Mouse (Mus musculus) cortical plate, adult 2 months (tissue): ENCODE data around the gene Robo1. TPM values are rescaled to one million over a fixed set of nuclear protein-coding genes. Genes with fewer than 3 reads are reported as not detected.

ENCODE experiments used
- H3K27ac ChIP-seq: fragments of 200-500 bp; 2 replicates; pipeline ENCODE4 v1.5.1; 2012; ENCODE audit warnings: low read length, control low read depth, inconsistent platforms; ENCODE audit not compliant: insufficient read depth
- H3K4me1 ChIP-seq: fragments of 200-500 bp; 2 replicates; pipeline ENCODE4 v1.6.1; 2011; ENCODE audit warnings: low read length; ENCODE audit not compliant: control insufficient read depth, insufficient read depth
- H3K4me3 ChIP-seq: fragments of 200-500 bp; 2 replicates; pipeline ENCODE4 v1.5.1; 2011; ENCODE audit warnings: mild to moderate bottlenecking, low read length, control low read depth; ENCODE audit not compliant: insufficient read depth
- CTCF ChIP-seq: fragments of 200-500 bp; IDR thresholded peaks from 2 replicates; pipeline ENCODE4 v1.5.1; 2011; ENCODE audit warnings: mild to moderate bottlenecking, control low read depth, low read length; ENCODE audit not compliant: insufficient read depth; ENCODE audit errors: extremely low read depth
- POLR2A ChIP-seq: fragments of 200-500 bp; IDR thresholded peaks from 2 replicates; pipeline ENCODE4 v1.6.1; 2011; ENCODE audit warnings: mild to moderate bottlenecking, low read length, control low read depth; ENCODE audit not compliant: insufficient read depth; ENCODE audit errors: extremely low read depth
- polyA plus RNA-seq: library from polyadenylated mRNA; depleted of rRNA; stranded (reverse); fragments of >200 nt; gene quantifications from 2 replicates; pipeline ENCODE4 v1.2.3, GENCODE M21; 2012

The Robo1 gene
- polyA plus RNA-seq, 1 experiment, result 14.1 TPM

DNA sequence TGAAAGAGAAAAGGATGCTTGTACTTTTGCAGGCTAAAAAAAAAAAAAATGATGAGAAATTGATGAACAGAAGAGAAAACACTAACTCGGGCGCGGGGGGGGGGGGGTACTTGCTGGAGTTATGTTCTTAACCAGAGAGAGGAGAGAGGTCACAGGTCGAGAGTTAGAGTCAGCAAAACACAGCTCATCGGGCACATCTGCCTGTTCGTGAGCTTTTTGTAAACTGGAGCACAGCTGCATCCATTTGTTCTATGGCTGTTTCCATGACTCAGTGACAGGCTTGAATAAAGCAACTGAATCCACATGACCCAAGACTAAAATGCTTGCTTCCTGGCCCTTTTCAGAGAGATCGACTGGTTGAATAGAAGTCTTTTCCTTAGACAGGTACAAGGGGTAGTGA is 325.7 kb downstream of the Robo1 start:
- Histone ChIP-seq H3K27ac (no peak overlapping the region), H3K4me3 (no peak overlapping the region), H3K4me1 (no peaks in the 10 kb centered on the region)
- no peak for TF ChIP-seq POLR2A
- TF ChIP-seq CTCF, result no peak

DNA sequence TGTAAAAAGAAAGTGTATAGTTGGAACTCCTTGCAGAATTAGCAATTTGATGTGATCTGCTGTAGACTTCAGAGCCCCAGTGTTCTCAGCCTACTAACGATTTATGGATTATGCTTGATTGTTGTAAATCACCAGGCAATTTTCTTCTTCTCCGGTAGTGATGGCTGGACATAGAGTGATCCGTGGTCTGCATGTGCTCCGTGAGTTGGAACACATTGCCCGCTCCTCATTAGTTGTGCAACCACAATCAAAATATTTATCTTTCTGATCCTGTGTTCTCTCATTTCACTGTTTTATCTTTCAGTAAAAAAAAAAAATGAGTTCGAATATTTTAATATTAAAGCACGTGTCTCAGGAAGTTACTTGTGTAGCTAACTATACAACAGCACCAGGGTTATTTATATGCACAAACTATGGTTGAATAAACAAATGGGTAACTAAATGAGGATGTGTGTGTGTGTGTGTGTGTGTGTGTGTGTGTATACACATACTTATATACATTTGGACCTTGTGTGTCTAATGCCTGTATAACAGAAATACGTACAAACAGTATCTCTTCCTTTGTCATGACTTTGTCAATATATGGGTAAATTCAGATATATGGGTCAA is 331.3 kb downstream of the Robo1 start:
- H3K27ac ChIP-seq, result no peak overlapping the region
- H3K4me1 ChIP-seq, result 0 out of 2 replicates have a peak, but pooled peaks cover 2% of the 10 kb centered on the region
- H3K4me3 ChIP-seq, result no peak overlapping the region
- TF ChIP-seq CTCF, result no peak
- TF ChIP-seq POLR2A, result no peak

DNA sequence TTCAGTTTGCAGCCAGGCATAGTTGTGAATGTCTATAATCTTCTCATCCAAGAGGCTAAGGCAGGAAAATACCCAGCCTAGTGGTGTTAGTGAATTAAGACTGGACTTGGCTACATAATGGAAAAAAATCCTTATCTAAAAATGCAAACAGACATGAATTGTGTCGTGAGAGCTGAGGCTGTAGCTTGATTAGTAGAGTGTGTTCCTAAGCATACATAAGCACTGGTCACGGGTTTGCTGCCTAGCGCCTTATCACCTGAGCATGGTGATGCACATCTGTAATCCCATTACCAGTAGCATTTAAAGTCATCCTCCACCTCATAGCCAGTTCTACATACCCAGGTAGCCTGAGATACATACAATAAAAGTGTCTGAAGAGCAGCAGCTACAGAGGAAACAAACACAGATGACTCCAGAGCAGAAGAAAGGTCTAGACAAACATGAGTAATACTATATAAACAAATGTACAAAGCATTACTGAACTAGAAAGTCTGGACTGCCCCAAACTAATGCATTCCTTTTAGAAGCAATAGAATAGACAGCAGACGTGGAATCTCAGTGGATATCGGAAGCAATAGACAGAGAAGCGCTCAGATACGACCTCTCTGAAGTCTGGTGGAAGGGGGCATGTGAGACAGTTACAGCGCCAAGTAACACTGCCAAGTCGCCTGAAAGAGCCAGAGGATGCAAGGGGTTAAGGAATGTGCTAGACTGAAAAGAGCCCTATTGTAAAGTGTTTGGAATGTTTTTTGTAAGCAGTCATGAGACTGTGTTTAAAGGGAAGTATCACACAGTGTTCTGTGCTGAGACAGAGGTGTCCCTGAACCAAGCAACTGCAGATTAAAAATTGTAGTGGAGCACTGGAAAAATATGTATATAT is 333.1 kb downstream of the Robo1 start:
- H3K4me3 ChIP-seq, result no peak overlapping the region
- 0 out of 2 replicates have a peak, but pooled peaks cover 2% of the 10 kb centered on the region for H3K4me1 ChIP-seq
- TF ChIP-seq POLR2A (no peak), CTCF (no peak)
- H3K27ac ChIP-seq, result no peak overlapping the region

DNA sequence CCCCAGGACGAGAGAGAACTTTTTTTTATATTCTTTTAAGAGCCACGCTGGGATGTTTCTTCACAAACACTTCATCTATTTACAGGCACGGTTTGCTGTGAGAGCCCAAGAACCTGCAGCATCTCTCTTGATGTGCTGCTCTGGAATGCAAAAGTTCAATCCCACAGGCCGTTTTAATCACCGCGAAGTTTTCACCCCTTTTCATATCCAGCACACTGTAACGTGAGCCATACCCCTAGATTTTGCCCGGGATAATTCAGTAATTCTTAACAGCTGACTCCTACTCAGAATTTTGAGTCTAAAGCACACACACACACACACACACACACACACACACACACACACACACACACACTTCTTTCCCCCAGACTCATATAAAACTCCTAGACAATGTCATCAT is 337.8 kb downstream of the Robo1 start:
- no peak overlapping the region for H3K4me3 ChIP-seq
- TF ChIP-seq POLR2A, result no peak
- no peak for TF ChIP-seq CTCF
- no peak overlapping the region for H3K27ac ChIP-seq
- no peaks in the 10 kb centered on the region for H3K4me1 ChIP-seq

DNA sequence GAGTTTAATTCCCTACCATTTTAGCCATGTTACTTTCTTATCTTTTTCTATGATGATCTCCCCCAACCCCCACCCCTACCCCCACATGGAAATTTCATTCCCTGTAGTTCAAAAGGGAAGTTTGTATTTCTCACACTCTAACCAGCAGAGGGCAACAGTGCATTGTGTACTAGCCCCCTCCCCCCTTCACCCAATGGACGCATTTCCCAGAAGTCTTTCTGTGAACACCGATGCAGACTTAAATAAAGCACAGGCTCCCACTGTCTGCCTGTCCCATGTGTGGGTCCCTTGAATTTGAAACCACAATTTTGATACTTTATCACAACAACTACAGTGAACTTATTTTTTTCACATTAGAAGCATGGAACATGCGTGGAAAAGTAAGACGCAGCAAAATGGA is 341.2 kb downstream of the Robo1 start:
- H3K27ac ChIP-seq, result no peak overlapping the region
- no peaks in the 10 kb centered on the region for H3K4me1 ChIP-seq
- no peak overlapping the region for H3K4me3 ChIP-seq
- TF ChIP-seq POLR2A, result no peak
- peak; percentile 38; the same call in 1 of the 2 replicates for TF ChIP-seq CTCF

DNA sequence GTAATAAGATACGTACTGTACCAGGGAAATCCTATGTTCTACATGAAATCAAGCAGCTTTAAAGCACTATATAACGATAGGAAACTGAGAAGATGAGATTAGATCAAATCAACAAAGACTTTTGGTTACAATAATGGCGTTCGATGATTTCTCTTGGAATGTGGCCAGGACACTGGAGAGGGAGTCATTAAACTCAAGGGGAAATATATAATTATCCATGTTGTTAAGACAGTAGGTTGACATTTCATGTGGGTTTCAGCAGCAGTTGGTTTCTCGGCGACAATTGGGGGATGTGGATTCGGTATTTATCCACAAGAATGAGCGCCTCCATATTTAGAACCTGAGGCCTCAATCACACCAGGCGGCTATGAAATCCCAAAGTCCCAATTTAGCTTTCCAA is 347.3 kb downstream of the Robo1 start:
- Histone ChIP-seq H3K27ac (no peak overlapping the region), H3K4me3 (no peak overlapping the region), H3K4me1 (no peaks in the 10 kb centered on the region)
- TF ChIP-seq CTCF (no peak), POLR2A (no peak)

DNA sequence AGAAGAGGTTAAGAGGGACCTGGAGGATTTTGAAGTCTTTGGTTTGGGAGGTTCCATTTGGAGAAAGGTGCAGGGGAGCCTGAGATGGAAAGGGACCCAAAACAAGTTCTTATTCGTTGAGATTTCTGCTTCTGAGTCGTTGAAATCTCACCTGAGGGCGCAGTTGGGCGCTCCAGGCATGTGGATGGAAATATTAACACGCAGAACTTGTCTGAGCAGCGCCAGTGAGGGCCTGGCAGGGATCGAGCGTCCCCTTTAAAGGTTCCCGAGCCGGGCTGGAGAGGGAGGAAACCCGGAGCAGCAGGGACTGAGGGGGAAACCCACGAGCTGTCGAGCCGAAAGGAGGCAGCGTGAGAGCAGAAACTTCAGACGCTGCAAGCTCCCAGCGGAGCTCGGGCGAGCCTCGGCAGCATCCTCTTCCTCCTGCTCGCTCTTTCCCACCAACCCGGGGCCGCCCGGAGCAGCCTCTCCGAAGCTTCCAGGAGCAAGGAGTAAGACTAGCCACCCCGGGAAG is 354.8 kb downstream of the Robo1 start:
- TF ChIP-seq POLR2A (peak; percentile 81), CTCF (no peak)

DNA sequence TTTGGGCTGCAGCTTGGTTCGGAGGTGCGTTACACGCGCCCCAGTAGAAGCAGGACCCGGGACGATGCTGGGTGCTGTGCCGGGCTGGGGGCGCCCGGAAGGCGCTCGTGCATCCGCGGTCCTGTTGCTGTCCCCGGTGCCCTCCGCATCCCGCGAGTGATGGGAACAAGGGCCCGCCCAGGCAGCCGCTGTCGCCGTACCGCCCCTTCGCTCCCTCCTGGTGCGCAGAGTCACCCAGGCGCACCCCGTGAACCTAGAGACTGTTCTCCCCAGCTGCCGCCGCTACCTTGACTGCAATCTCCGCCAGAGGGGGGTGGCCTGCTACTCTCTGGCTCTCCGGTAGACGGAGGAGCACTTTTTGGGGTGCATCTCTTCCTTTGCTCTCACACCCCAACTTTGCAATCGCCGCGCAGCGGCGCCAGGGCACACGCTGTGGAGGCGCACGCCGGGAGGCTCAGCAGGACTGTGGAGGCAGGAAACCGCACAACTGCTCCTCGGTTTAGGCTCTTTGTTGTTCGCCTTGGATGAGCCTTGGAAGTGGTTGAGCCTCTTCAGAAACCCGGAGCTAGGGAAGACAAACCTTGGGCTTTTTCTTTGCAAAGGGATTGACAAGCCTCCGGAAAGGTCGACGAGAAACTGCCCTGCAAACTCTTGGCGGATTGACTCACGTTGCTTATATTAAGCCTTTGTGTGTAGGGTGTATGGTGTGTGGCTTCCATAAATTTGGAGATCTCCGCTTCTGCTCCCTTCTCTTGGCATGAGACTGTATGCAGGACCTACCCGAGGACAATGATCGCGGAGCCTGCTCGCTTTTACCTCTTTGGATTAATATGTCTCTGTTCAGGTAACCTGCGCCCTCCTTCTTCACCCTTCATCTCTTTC is 355.5 kb downstream of the Robo1 start:
- Histone ChIP-seq H3K4me3 (peak overlapping the region; percentile 58), H3K4me1 (peaks cover 2% of the 10 kb centered on the region; the same call in 1 of the 2 replicates), H3K27ac (0 out of 2 replicates have a peak overlapping the region, but pooled peaks have one; percentile 10)
- 0 out of 2 replicates have a peak, but pooled peaks have one; percentile 9 for TF ChIP-seq CTCF
- no peak for TF ChIP-seq POLR2A

More for the DNA sequence above, 354.8 kb downstream of the Robo1 start:
- Histone ChIP-seq H3K4me1 (peaks cover 2% of the 10 kb centered on the region; the same call in 1 of the 2 replicates), H3K27ac (peak overlapping the region; percentile 12; the same call in 1 of the 2 replicates), H3K4me3 (peak overlapping the region; percentile 58)

DNA sequence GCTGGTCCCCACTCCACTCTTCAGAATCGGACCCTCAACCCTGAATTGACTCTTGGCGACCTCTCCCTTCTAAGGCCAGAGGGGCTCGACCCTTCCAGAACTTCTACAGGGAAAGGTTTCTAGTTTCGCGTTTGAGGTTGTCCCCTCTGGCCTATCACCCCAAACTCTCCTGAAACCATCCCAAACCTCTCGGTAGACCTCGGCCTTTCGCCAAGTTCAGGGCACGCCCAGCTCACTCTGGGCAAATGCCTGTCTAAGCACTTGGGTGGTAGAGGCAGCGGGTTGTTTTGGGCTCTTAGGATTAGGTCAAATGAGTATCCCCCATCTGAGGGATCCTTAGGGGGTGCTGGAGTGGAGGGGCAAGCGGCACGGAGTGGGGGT is 356.1 kb downstream of the Robo1 start:
- TF ChIP-seq CTCF (no peak), POLR2A (no peak)
- Histone ChIP-seq H3K27ac (no peak overlapping the region), H3K4me1 (peaks cover 2% of the 10 kb centered on the region; the same call in 1 of the 2 replicates)

More for the DNA sequence above, 356.1 kb downstream of the Robo1 start:
- H3K4me3 ChIP-seq, result peak overlapping the region; percentile 58
